Comparison of ENCODE assay signal across 8 mouse cellular contexts in genomic region chrX:9200380-9200917, GRCm38 (mm10). TPM values are rescaled to one million over a fixed set of nuclear protein-coding genes. Genes with fewer than 3 reads are reported as not detected.
DNase-seq lines count a peak whose midpoint lies in the region; ATAC-seq and TF ChIP-seq lines count a peak whose summit lies in the region.

No protein-coding gene starts in this region.

- peak; percentile 8 for DNase-seq in right cerebral cortex, postnatal 25 days
- DNase-seq in right cerebral cortex, adult 18-20 months: no peak
- peak; percentile 69 to 82 for DNase-seq in cerebellum, postnatal 25 days
- DNase-seq in heart, adult 2 months: peak; percentile 62 to 63
- DNase-seq in kidney, adult 8-10 months: peak; percentile 22 to 35
- DNase-seq in ovary, postnatal 36 days (ENCODE audit: low spot score): peak; percentile 64
- DNase-seq in MN1 (ENCODE audit: low spot score): no peak

- 13% methylated on average over 62 of the region's 72 CpGs for WGBS in heart, adult 2 months
- WGBS in lung, embryonic 16.5 days: 14% methylated on average over 42 of the region's 72 CpGs

- intact Hi-C loops in heart, adult 2 months (cut with DNase I): loop anchor here (1.0 kb wide), 1 partner anchor 21 kb away; no protein-coding TSS in a partner anchor

- no peak overlapping the region; the same call in 1 of the 2 replicates for H3K27ac ChIP-seq in heart, adult 2 months
- no peak overlapping the region for H3K27ac ChIP-seq in lung, embryonic 16.5 days (ENCODE audit: low read length)

- H3K36me3 ChIP-seq in heart, adult 2 months (ENCODE audit: control insufficient read depth, insufficient read depth, low read length): peaks cover 2% of the 10 kb centered on the region; the same call in 1 of the 2 replicates
- no peaks in the 10 kb centered on the region for H3K36me3 ChIP-seq in lung, embryonic 16.5 days (ENCODE audit: control insufficient read depth, insufficient read depth, low read length)

- ATAC-seq in lung, embryonic 16.5 days (ENCODE audit: low read depth): peak; percentile 70

- H3K79me2 ChIP-seq in heart, adult 2 months (replicated peaks; ENCODE audit: control insufficient read depth, insufficient read depth, low read length): no peaks in the 10 kb centered on the region

- peak overlapping the region; percentile 51 for H3K4me3 ChIP-seq in heart, adult 2 months
- H3K4me3 ChIP-seq in lung, embryonic 16.5 days (ENCODE audit: low read length): peak overlapping the region; percentile 47

- no peak for TF ChIP-seq EP300 in heart, adult 2 months (IDR thresholded peaks at IDR 0.05; ENCODE audit: insufficient read depth, low read depth, low read length)

- no peak for TF ChIP-seq POLR2A in heart, adult 2 months (IDR thresholded peaks at IDR 0.05; ENCODE audit: insufficient read depth, low read depth, low read length)

- 0 out of 2 replicates have a peak, but pooled peaks cover 1% of the 10 kb centered on the region for H3K27me3 ChIP-seq in heart, adult 2 months (ENCODE audit: control insufficient read depth, insufficient read depth, low read length)
- H3K27me3 ChIP-seq in lung, embryonic 16.5 days (ENCODE audit: control insufficient read depth, insufficient read depth, low read depth, low read length): no peaks in the 10 kb centered on the region

- peaks cover 3% of the 10 kb centered on the region for H3K4me1 ChIP-seq in heart, adult 2 months (ENCODE audit: control insufficient read depth, insufficient read depth, low read length)
- no peaks in the 10 kb centered on the region for H3K4me1 ChIP-seq in lung, embryonic 16.5 days (replicated peaks; ENCODE audit: control insufficient read depth, insufficient read depth, low read length)

- H3K9ac ChIP-seq in heart, adult 2 months (ENCODE audit: low read depth, low read length): peak overlapping the region; percentile 71
- peak overlapping the region; percentile 54 for H3K9ac ChIP-seq in lung, embryonic 16.5 days (ENCODE audit: low read length)

- H3K9me3 ChIP-seq in lung, embryonic 16.5 days (ENCODE audit: control insufficient read depth, low read length): no peaks in the 10 kb centered on the region

- H3K4me2 ChIP-seq in lung, embryonic 16.5 days (ENCODE audit: low read depth, low read length): peak overlapping the region; percentile 70

- TF ChIP-seq CTCF in heart, adult 2 months (IDR thresholded peaks at IDR 0.05): peak; percentile 62

RNA-seq across cellular contexts. Expression of gene Lancl3, which starts 0.7 kb away (rescaled TPM):
- total RNA-seq in heart, adult 2 months (2021): 1 to 10 TPM; 4.2 to 5.4 TPM
- polyA plus RNA-seq in heart, adult 2 months (2012; rRNA removed): 0.53 and 1.1 TPM in 2 replicates
- 0.93 and 1.1 TPM in 2 replicates for polyA plus RNA-seq in lung, embryonic 16.5 days (2015; fragmentation: Nextera tagmentation; extraction: Ambion mirVana)

RNA-seq across cellular contexts. Expression of gene Gm14862, which starts 56.2 kb away (rescaled TPM):
- total RNA-seq in heart, adult 2 months (2021): not detected
- not detected in 2 replicates for polyA plus RNA-seq in heart, adult 2 months (2012; rRNA removed)
- polyA plus RNA-seq in lung, embryonic 16.5 days (2015; fragmentation: Nextera tagmentation; extraction: Ambion mirVana): not detected in 2 replicates

Comparison
In these comparisons a context has a peak if more than half of its experiments do, and no peak if none do; other contexts are left out.
1. DNase-seq: peak in right cerebral cortex, postnatal 25 days (single experiment), cerebellum, postnatal 25 days (2 of 2), heart, adult 2 months (2 of 2), kidney, adult 8-10 months (2 of 2) and ovary, postnatal 36 days (single experiment); none in right cerebral cortex, adult 18-20 months (single experiment) and MN1 (single experiment).